Mouse (Mus musculus) T-helper 1 cell (primary cell): Measurements from ENCODE around the gene Nrxn1.
"Not testable (repeated sequence)": the region's sequence is repeated elsewhere in the genome, so short reads cannot be mapped to it uniquely, and the experiment has no call there.

Source experiments
- in situ Hi-C: fragments of 300-600 bp; cut with MboI, MseI; formaldehyde crosslinking; loops from one replicate; pipeline ENCODE4 v1.15.1; 2025; ENCODE audit warnings: high pct_unique_total_duplicates

Nrxn1 gene

GRCm38 (mm10) chr17:90583826-90584534, 508.9 kb downstream of the Nrxn1 start:
- in situ Hi-C loops = no loop called here

- in situ Hi-C loops = no loop called here
Measured at GRCm38 (mm10) chr17:90583196-90583595, 509.7 kb downstream of the Nrxn1 start.

GRCm38 (mm10) chr17:90569877-90570276, 523.0 kb downstream of the Nrxn1 start:
- in situ Hi-C loops = no loop called here

- in situ Hi-C loops = no loop called here
Measured at GRCm38 (mm10) chr17:90565186-90565585, 527.7 kb downstream of the Nrxn1 start.

- in situ Hi-C loops = no loop called here
Measured at GRCm38 (mm10) chr17:90556376-90556775, 536.5 kb downstream of the Nrxn1 start.

GRCm38 (mm10) chr17:90550415-90550814, 542.5 kb downstream of the Nrxn1 start:
- in situ Hi-C loops = no loop called here

GRCm38 (mm10) chr17:90546806-90547205, 546.1 kb downstream of the Nrxn1 start:
- in situ Hi-C loops = no loop called here

GRCm38 (mm10) chr17:90544639-90545259, 548.1 kb downstream of the Nrxn1 start:
- in situ Hi-C loops = no loop called here

- in situ Hi-C loops = no loop called here
Measured at GRCm38 (mm10) chr17:90543986-90544638, 548.8 kb downstream of the Nrxn1 start.

GRCm38 (mm10) chr17:90531443-90531842, 561.4 kb downstream of the Nrxn1 start:
- in situ Hi-C loops = no loop called here

- in situ Hi-C loops = no loop called here
Measured at GRCm38 (mm10) chr17:90506026-90506425, 586.8 kb downstream of the Nrxn1 start.

- in situ Hi-C loops = not testable (repeated sequence)
Measured at GRCm38 (mm10) chr17:90503999-90504398, 588.9 kb downstream of the Nrxn1 start.

GRCm38 (mm10) chr17:90501023-90501675, 591.7 kb downstream of the Nrxn1 start:
- in situ Hi-C loops = no loop called here

GRCm38 (mm10) chr17:90479531-90480250, 613.2 kb downstream of the Nrxn1 start:
- in situ Hi-C loops = no loop called here

- in situ Hi-C loops = no loop called here
Measured at GRCm38 (mm10) chr17:90456748-90457147, 636.1 kb downstream of the Nrxn1 start.

GRCm38 (mm10) chr17:90455904-90456303, 637.0 kb downstream of the Nrxn1 start:
- in situ Hi-C loops = no loop called here

- in situ Hi-C loops = no loop called here
Measured at GRCm38 (mm10) chr17:90455409-90455775, 637.5 kb downstream of the Nrxn1 start.

- in situ Hi-C loops = no loop called here
Measured at GRCm38 (mm10) chr17:90454738-90455408, 638.0 kb downstream of the Nrxn1 start.

- in situ Hi-C loops = no loop called here
Measured at GRCm38 (mm10) chr17:90454356-90454737, 638.5 kb downstream of the Nrxn1 start.

GRCm38 (mm10) chr17:90453280-90453679, 639.6 kb downstream of the Nrxn1 start:
- in situ Hi-C loops = no loop called here

GRCm38 (mm10) chr17:90452770-90453169, 640.1 kb downstream of the Nrxn1 start:
- in situ Hi-C loops = no loop called here
